Mouse (Mus musculus) stomach, postnatal 0 days (tissue): ENCODE results near the gene Gtpbp8. TPM values are rescaled to one million over a fixed set of nuclear protein-coding genes. Genes with fewer than 3 reads are reported as not detected.
A peak's percentile ranks its signal among the peaks of the same experiment; 100 is the strongest.

Experiments used
- ATAC-seq: fragments of 200-750 bp; cut with Nextera tagmentation; 2 replicates; pipeline ENCODE4 v1.8.0; 2017; ENCODE audit not compliant: low FRiP score, low TSS enrichment
- DNase-seq: peaks from one replicate; pipeline ENCODE4 v3.0.0-alpha.2; 2016; ENCODE audit warnings: low spot score
- H3K27ac ChIP-seq: fragments of 300-500 bp; sonication (generic); replicated peaks from 2 replicates; pipeline ENCODE4 v1.5.1; 2014; ENCODE audit warnings: mild to moderate bottlenecking, control low read depth
- H3K27me3 ChIP-seq: fragments of 300-500 bp; sonication (generic); 2 replicates; pipeline ENCODE4 v1.6.1; 2014; ENCODE audit warnings: low read length; ENCODE audit not compliant: control insufficient read depth, insufficient read depth
- H3K36me3 ChIP-seq: fragments of 300-500 bp; sonication (generic); 2 replicates; pipeline ENCODE4 v1.6.1; 2014; ENCODE audit warnings: low read length, mixed read lengths; ENCODE audit not compliant: control insufficient read depth, insufficient read depth
- H3K4me1 ChIP-seq: fragments of 300-500 bp; sonication (generic); replicated peaks from 2 replicates; pipeline ENCODE4 v1.6.1; 2014; ENCODE audit warnings: antibody characterized with exemption; ENCODE audit not compliant: control insufficient read depth, insufficient read depth
- H3K4me2 ChIP-seq: fragments of 300-500 bp; sonication (generic); replicated peaks from 2 replicates; pipeline ENCODE4 v1.6.1; 2014; ENCODE audit warnings: low read depth, mild to moderate bottlenecking, control low read depth, moderate library complexity
- H3K4me3 ChIP-seq: fragments of 300-500 bp; sonication (generic); 2 replicates; pipeline ENCODE4 v1.5.1; 2014; ENCODE audit warnings: low read depth, low read length, control low read depth
- H3K9ac ChIP-seq: fragments of 300-500 bp; sonication (generic); 2 replicates; pipeline ENCODE4 v1.6.1; 2014; ENCODE audit warnings: mild to moderate bottlenecking, low read length, control low read depth, mixed read lengths
- H3K9me3 ChIP-seq: fragments of 300-500 bp; sonication (generic); 2 replicates; pipeline ENCODE4 v1.6.1; 2016; ENCODE audit warnings: low read length; ENCODE audit not compliant: control insufficient read depth
- CTCF ChIP-seq: IDR thresholded peaks from 2 replicates; pipeline ENCODE4 v1.5.1; 2016; ENCODE audit warnings: antibody characterized with exemption, low read depth, mild to moderate bottlenecking, moderate library complexity
- EP300 ChIP-seq: optimal IDR thresholded peaks from 2 replicates; pipeline ENCODE3; 2016; ENCODE audit warnings: antibody characterized with exemption
- WGBS: fragments of 180-500 bp; shearing (Covaris S2); extraction: QIAGEN DNeasy Blood & Tissue Kit; methylation state at CpG from one replicate; pipeline ENCODE4 v1.1.7; 2014; 5-methylcytosine and 5-hydroxymethylcytosine counted together
- polyA plus RNA-seq: library from polyadenylated mRNA; unstranded; fragments of >200 nt; fragmentation: Nextera tagmentation; extraction: Ambion mirVana; gene quantifications from 2 replicates; pipeline ENCODE4 v1.2.1, GENCODE M21; 2015

Gtpbp8 gene
- polyA plus RNA-seq, 1 experiment from 2014 or later: 19.8 TPM

DNA sequence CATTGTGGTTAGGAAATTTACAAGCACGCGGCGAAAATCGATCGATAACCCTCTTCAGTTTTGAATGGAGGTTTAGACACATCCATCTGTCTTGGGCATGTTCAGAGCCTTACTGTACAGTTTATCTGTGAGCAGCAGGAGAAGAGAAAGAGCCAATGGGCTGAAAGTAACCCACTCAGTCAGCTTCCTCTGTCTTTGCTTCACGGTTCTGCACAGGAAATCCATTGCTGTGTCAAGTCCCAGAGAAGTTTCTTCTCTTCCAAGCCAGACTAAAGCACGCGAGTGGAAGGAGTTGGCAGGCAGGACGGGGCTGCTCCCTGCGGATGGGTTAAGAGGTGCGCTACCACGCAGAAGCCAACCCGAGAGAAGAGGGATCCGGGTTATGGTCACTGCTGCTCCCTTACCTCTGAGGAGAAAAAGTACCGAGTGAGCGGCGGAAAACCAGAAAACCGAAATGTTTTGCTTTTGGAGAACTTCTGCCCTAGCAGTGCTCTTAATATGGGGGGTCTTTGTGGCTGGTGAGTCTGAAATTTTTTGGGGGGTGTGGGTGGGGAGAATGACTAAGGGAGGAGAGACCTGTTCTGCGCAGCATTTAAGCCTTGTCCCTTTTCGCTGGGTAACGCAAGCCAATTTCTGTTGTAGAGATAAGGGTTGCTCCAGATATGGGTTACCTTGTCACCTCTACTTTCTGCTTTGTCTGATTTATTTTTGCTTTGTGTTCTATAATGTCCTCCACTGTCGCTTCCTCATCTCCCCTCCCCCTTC, 19.6 kb upstream of the Gtpbp8 start, which contains the start of gene Cd200r1:
TSS of gene Cd200r1 (plus strand) at position 182 of the 765 bp plus-strand sequence.
- 64% methylated on average over 22 of the region's 22 CpGs for WGBS
- no peak within 1 kb of the TSS for H3K4me2 ChIP-seq
- no peaks in the 10 kb centered on the region for H3K4me1 ChIP-seq
- no peak for ATAC-seq
- no peak for TF ChIP-seq CTCF
- no peak for TF ChIP-seq EP300
- no peak within 1 kb of the TSS for H3K9ac ChIP-seq
- no peak for DNase-seq
- H3K27ac ChIP-seq: no peak within 1 kb of the TSS
- H3K9me3 ChIP-seq: no peaks in the 10 kb centered on the region
- no peaks in the 10 kb centered on the region for H3K36me3 ChIP-seq
- H3K4me3 ChIP-seq: no peak within 1 kb of the TSS
- H3K27me3 ChIP-seq: no peaks in the 10 kb centered on the region

DNA sequence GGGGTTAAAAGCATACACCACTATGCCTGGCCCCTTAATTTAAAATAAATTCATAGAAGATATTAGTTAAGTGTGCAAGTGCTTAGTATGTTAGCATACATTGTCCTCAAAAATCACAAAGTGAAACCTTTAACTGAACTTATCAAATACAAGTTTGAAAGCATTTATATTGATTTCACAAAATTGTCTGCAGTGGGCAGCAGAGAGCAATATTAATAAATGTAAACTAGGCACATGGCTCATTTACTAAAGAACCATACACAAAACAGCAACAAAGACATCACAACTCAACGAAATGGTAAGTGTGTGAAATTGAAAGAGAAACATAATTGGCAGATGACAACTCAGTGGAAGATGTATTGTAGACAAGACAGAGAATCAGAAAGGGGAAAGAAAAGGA, 15.6 kb upstream of the Gtpbp8 start:
- ATAC-seq (no peak), DNase-seq (no peak)
- H3K9ac ChIP-seq: no peak overlapping the region
- no peak for TF ChIP-seq EP300
- peak; percentile 61 for TF ChIP-seq CTCF
- H3K36me3 ChIP-seq: no peaks in the 10 kb centered on the region
- no peak overlapping the region for H3K4me3 ChIP-seq
- H3K27me3 ChIP-seq: no peaks in the 10 kb centered on the region
- no peak overlapping the region for H3K4me2 ChIP-seq
- H3K27ac ChIP-seq: no peak overlapping the region
- no peaks in the 10 kb centered on the region for H3K4me1 ChIP-seq
- no peaks in the 10 kb centered on the region for H3K9me3 ChIP-seq
- 46% methylated on average over 1 of the region's 1 CpGs for WGBS

DNA sequence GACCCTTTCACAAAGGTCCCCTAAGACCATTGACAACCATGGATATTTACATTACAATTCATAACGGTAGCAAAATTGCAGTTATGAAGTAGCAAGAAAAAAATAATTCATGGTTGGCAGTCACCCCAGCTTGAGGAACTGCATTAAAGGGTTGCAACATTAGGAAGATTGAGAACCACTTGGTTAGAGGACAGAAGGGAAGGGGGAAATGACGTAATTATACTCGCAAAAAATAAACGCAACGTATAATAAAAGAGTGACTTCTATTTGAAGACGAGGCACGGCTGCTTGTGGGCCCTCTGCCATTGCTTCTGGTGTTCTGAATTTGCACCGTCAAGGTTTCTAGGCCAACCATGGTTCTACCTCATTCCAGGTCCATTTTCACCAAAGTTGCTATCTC, 11.5 kb upstream of the Gtpbp8 start:
- Histone ChIP-seq H3K4me2 (no peak overlapping the region), H3K27me3 (no peaks in the 10 kb centered on the region), H3K4me3 (no peak overlapping the region), H3K36me3 (no peaks in the 10 kb centered on the region), H3K9ac (no peak overlapping the region), H3K27ac (no peak overlapping the region), H3K9me3 (no peaks in the 10 kb centered on the region), H3K4me1 (no peaks in the 10 kb centered on the region)
- no peak for DNase-seq
- ATAC-seq: no peak
- TF ChIP-seq CTCF: no peak
- TF ChIP-seq EP300: no peak
- 66% methylated on average over 8 of the region's 8 CpGs for WGBS

DNA sequence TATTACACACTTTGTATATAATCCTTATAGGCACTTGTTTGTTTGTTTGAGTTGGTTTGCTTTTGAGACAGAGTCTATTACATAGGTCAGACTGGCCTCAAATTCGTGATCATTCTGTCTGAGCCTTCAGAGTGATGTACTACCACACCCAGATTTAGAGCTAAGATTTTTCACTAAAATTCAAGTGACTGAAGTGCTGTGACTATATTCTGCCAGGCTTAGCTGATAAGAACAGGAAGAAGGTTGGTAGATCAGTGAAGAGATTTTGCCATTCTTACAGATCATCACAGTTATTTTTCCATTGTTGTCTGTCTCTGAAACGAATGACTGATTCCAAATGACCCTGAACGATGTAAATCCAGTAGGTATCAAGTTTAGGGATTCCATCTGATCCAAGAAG, 1.8 kb upstream of the Gtpbp8 start:
- Histone ChIP-seq H3K4me3 (no peak overlapping the region), H3K9ac (no peak overlapping the region), H3K4me1 (peaks cover 3% of the 10 kb centered on the region; the same call in 1 of the 2 replicates), H3K4me2 (no peak overlapping the region), H3K9me3 (no peaks in the 10 kb centered on the region), H3K36me3 (no peaks in the 10 kb centered on the region), H3K27me3 (no peaks in the 10 kb centered on the region), H3K27ac (no peak overlapping the region)
- WGBS: 42% methylated on average over 3 of the region's 3 CpGs
- DNase-seq: no peak
- ATAC-seq: no peak
- no peak for TF ChIP-seq CTCF
- no peak for TF ChIP-seq EP300

DNA sequence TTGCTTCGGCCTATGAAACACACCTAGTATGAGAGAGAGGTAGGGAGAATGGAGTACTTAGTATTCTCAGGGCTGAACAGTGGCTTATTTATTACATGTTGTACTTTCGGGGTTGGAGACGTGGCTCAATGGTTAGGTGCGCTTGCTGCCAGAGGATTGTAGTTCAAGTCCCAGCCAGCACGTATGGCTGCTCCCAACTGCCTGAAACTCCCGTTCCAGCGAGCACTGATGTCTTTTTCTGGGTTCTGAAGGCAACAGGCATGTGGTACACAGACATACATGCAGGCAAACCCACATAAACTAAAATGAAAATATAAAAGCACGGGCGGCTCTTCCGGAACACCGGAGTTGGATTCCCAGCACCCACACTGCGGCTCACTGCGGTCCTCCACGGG, 695 bp downstream of the Gtpbp8 start:
- Histone ChIP-seq H3K4me3 (peak overlapping the region; percentile 73), H3K4me2 (peak overlapping the region; percentile 68), H3K9ac (peak overlapping the region; percentile 82), H3K36me3 (peaks cover 4% of the 10 kb centered on the region; the same call in 1 of the 2 replicates), H3K9me3 (no peaks in the 10 kb centered on the region), H3K27me3 (no peaks in the 10 kb centered on the region), H3K4me1 (peaks cover 3% of the 10 kb centered on the region; the same call in 1 of the 2 replicates), H3K27ac (peak overlapping the region; percentile 98)
- ATAC-seq: peak; percentile 6
- WGBS: 5% methylated on average over 14 of the region's 14 CpGs
- DNase-seq: no peak
- TF ChIP-seq CTCF (no peak), EP300 (no peak)

DNA sequence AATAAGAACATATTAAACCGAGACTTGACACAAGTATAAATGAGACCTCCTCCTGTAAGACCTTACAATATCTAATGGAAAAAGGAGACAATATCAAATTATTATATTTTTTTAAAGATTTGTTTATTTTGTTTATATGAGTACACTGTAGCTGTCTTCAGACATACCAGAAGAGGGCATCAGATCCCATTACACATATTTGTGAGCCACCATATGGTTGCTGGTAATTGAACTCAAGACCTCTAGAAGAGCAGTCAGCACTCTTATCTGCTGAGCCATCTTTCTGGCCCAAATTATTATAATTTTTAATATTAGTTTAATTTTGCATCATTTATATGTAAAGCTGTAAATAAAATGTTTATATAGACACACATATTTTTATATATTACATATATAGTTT, 3.4 kb downstream of the Gtpbp8 start:
- Histone ChIP-seq H3K9ac (no peak overlapping the region), H3K4me1 (peaks cover 3% of the 10 kb centered on the region; the same call in 1 of the 2 replicates), H3K9me3 (no peaks in the 10 kb centered on the region), H3K36me3 (peaks cover 6% of the 10 kb centered on the region; the same call in 1 of the 2 replicates), H3K4me2 (no peak overlapping the region), H3K27me3 (no peaks in the 10 kb centered on the region), H3K27ac (no peak overlapping the region), H3K4me3 (no peak overlapping the region)
- WGBS: 94% methylated on average over 1 of the region's 1 CpGs
- peak; percentile 34 for TF ChIP-seq CTCF
- no peak for TF ChIP-seq EP300
- no peak for DNase-seq
- no peak for ATAC-seq
